Mouse (Mus musculus) right cerebral cortex, postnatal 25 days (tissue): Measurements from ENCODE around the gene Gabarapl1.
"Not testable (repeated sequence)": the region's sequence is repeated elsewhere in the genome, so short reads cannot be mapped to it uniquely, and the experiment has no call there.

Source experiments
- DNase-seq: peaks from one replicate; pipeline ENCODE4 v3.0.0; 2022

Gabarapl1 gene

GRCm38 (mm10) chr6:129532942-129533860 is at the start of gene Gabarapl1:
Gene Gabarapl1, plus strand, starts transcription at chr6:129533160.
- peak; percentile 82 for DNase-seq

- no peak for DNase-seq
Observed at GRCm38 (mm10) chr6:129494924-129495323, 38.0 kb upstream of the Gabarapl1 start.

GRCm38 (mm10) chr6:129497345-129498218 is 35.4 kb upstream of the Gabarapl1 start:
- DNase-seq, result no peak

- not testable (repeated sequence) for DNase-seq
Observed at GRCm38 (mm10) chr6:129499516-129499915, 33.4 kb upstream of the Gabarapl1 start.

GRCm38 (mm10) chr6:129503471-129503870 is 29.5 kb upstream of the Gabarapl1 start:
- DNase-seq, result no peak

- no peak for DNase-seq
Observed at GRCm38 (mm10) chr6:129507024-129507423, 25.9 kb upstream of the Gabarapl1 start, which contains the start of gene Olr1. Gene Olr1, minus strand, starts transcription at chr6:129507165.

GRCm38 (mm10) chr6:129510120-129510911 is 22.6 kb upstream of the Gabarapl1 start:
- DNase-seq, result no peak

- DNase-seq, result no peak
Observed at GRCm38 (mm10) chr6:129512367-129512766, 20.6 kb upstream of the Gabarapl1 start, which contains the start of gene Tmem52b. Gene Tmem52b, plus strand, starts transcription at chr6:129512555.

- no peak for DNase-seq
Observed at GRCm38 (mm10) chr6:129512868-129513267, 20.1 kb upstream of the Gabarapl1 start.

GRCm38 (mm10) chr6:129513409-129513808 is 19.6 kb upstream of the Gabarapl1 start:
- no peak for DNase-seq

GRCm38 (mm10) chr6:129514376-129514775 is 18.6 kb upstream of the Gabarapl1 start:
- DNase-seq, result no peak

GRCm38 (mm10) chr6:129515068-129515467 is 17.9 kb upstream of the Gabarapl1 start:
- DNase-seq, result no peak

- no peak for DNase-seq
Observed at GRCm38 (mm10) chr6:129516388-129516787, 16.6 kb upstream of the Gabarapl1 start.

GRCm38 (mm10) chr6:129517752-129518408 is 15.1 kb upstream of the Gabarapl1 start:
- DNase-seq, result no peak

GRCm38 (mm10) chr6:129526069-129526468 is 6.9 kb upstream of the Gabarapl1 start:
- DNase-seq, result no peak

- DNase-seq, result no peak
Observed at GRCm38 (mm10) chr6:129527416-129527815, 5.5 kb upstream of the Gabarapl1 start.

GRCm38 (mm10) chr6:129529605-129530004 is 3.4 kb upstream of the Gabarapl1 start:
- no peak for DNase-seq

- DNase-seq, result no peak
Observed at GRCm38 (mm10) chr6:129530261-129530660, 2.7 kb upstream of the Gabarapl1 start.

- peak; percentile 33 for DNase-seq
Observed at GRCm38 (mm10) chr6:129532556-129532941, 411 bp upstream of the Gabarapl1 start.

GRCm38 (mm10) chr6:129534057-129534456 is 1.1 kb downstream of the Gabarapl1 start:
- DNase-seq, result no peak

GRCm38 (mm10) chr6:129534627-129535190 is 1.7 kb downstream of the Gabarapl1 start:
- DNase-seq, result no peak

GRCm38 (mm10) chr6:129535723-129536122 is 2.8 kb downstream of the Gabarapl1 start:
- no peak for DNase-seq
